Mouse (Mus musculus) effector memory CD4-positive, alpha-beta T cell, adult 5 months (primary cell): ENCODE measurements around the gene Nf2. TPM values are rescaled to one million over a fixed set of nuclear protein-coding genes. Genes with fewer than 3 reads are reported as not detected.

Source experiments
- polyA plus RNA-seq: library from polyadenylated mRNA; unstranded; fragments of 100-300 nt; shearing (Covaris generic); gene quantifications from one replicate; pipeline ENCODE4 v1.2.1, GENCODE M21; 2017

Gene Nf2
- polyA plus RNA-seq: 45.0 TPM

GRCm38 (mm10) chr11:4849258-4849943 is at the start of gene Nf2:
TSS of gene Nf2 (minus strand) at chr11:4849536.

GRCm38 (mm10) chr11:4894848-4895816 is 45.8 kb upstream of the Nf2 start, which contains the start of gene Thoc5:
TSS of gene Thoc5 (plus strand) at chr11:4895320.

DNA sequence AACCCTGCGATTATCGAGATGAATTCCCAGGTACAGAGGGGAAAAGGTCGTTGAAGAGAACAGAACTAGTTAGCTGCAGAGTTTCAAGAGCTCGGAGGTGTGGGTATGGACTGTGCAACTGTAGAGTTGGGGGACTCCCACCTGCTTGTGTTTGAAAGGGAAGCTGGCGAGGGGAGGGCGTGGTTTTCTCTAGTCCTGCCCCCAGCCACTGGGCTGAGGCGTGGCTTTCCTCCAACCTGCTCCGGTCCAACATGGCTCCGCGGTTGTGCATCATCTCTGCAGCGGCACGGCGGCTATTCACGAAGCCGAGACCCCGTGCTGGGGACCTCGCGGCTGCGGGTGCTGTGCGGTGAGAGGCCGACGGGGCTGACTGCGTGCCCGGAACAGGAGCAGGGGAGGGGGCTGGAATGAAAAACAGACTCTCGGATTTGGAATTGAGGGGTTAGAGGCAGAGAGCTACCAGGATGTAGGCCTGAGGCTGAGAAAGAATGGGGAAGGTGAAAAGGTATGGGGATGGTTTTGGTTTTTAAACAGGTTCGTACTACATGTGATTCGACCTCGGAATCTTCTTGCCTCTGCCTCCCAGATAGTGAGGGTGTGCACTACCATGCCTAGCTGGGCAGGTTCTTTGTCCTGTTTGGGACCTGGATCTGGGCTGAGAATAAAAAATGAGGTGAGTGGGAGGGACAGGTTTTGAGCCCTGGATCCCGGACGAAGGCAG is 24.6 kb upstream of the Nf2 start, which contains the start of gene Nipsnap1:
Gene Nipsnap1, plus strand, starts transcription at position 197 of the 721 bp plus-strand sequence.

DNA sequence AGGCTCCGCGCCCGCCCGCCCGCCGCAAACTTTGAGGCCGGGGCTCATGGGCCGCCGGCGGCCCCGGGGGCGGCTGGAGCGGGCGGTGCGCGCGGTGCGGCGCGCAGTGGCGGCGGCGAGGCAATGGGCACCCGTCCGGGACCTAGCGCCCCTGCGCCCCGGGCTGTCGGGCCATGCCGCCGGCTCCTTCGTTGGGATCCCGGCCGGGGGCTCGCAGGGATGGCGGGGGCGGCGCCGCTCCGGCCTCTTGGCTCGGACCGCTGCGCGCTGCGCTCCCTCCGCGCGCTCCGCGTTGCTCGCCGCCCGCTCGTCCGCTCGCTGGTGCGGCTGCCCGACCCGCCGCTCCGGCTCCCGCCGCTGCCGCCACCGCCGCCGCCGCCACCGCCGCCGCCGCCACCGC is 102.6 kb downstream of the Nf2 start, which contains the start of gene Cabp7:
Gene Cabp7, minus strand, starts transcription at position 46 of the 400 bp plus-strand sequence.

Other genes with a start within 250 kb of the Nf2 start
- not detected for gene Gm11032, start 229.5 kb downstream of the Nf2 start, polyA plus RNA-seq
- 37.7 TPM for gene Ascc2, start 211.8 kb downstream of the Nf2 start, polyA plus RNA-seq
- gene Uqcr10, start 145.2 kb downstream of the Nf2 start, polyA plus RNA-seq: 244 TPM
- gene Zmat5, start 144.9 kb downstream of the Nf2 start, polyA plus RNA-seq: 42.0 TPM
- gene Cabp7, start 102.8 kb downstream of the Nf2 start, polyA plus RNA-seq: not detected
- 23.3 TPM for gene Nipsnap1, start 24.4 kb upstream of the Nf2 start, polyA plus RNA-seq
- 28.7 TPM for gene Thoc5, start 45.8 kb upstream of the Nf2 start, polyA plus RNA-seq
- gene Nefh, start 98.5 kb upstream of the Nf2 start, polyA plus RNA-seq: 4.7 TPM
- gene Ap1b1, start 137.3 kb upstream of the Nf2 start, polyA plus RNA-seq: 104 TPM
- not detected for gene Rasl10a, start 208.6 kb upstream of the Nf2 start, polyA plus RNA-seq
- gene Gas2l1, start 215.8 kb upstream of the Nf2 start, polyA plus RNA-seq: 8.3 TPM
- gene Rhbdd3, start 249.4 kb upstream of the Nf2 start, polyA plus RNA-seq: 7.8 TPM
- gene Ewsr1, start 249.7 kb upstream of the Nf2 start, polyA plus RNA-seq: 730 TPM